Mouse (Mus musculus) layer of hippocampus, postnatal 36 days (tissue): ENCODE measurements around the gene Dda1. TPM values are rescaled to one million over a fixed set of nuclear protein-coding genes. Genes with fewer than 3 reads are reported as not detected.

Source experiments
- total RNA-seq, 2 experiments: library from RNA; stranded (reverse); gene quantifications; 2 replicates each; pipeline ENCODE4 v1.2.3; 2021

The Dda1 gene
- total RNA-seq, 2 experiments from 2014 or later, result 87.6 to 93.5 TPM

Other genes starting within 250 kb of the Dda1 start
- 10 to 100 TPM; 32.9 to 36.4 TPM for gene Myo9b, start 196.5 kb upstream of the Dda1 start, total RNA-seq
- gene Haus8, start 196.3 kb upstream of the Dda1 start, total RNA-seq, result 1 to 10 TPM; 7.8 to 9.9 TPM
- 100 to 1,000 TPM; 105 to 108 TPM for gene Use1, start 102.4 kb upstream of the Dda1 start, total RNA-seq
- 10 to 100 TPM; 12.1 to 14.1 TPM for gene Ocel1, start 97.9 kb upstream of the Dda1 start, total RNA-seq
- 10 to 100 TPM; 42.6 to 47.1 TPM for gene Nr2f6, start 87.2 kb upstream of the Dda1 start, total RNA-seq
- 1 to 10 TPM; 3.6 to 5.1 TPM for gene Ushbp1, start 73.4 kb upstream of the Dda1 start, total RNA-seq
- 10 to 100 TPM; 92.1 to 93.4 TPM for gene Babam1, start 72.3 kb upstream of the Dda1 start, total RNA-seq
- under 1 TPM; 0.27 to 0.46 TPM for gene Ankle1, start 63.2 kb upstream of the Dda1 start, total RNA-seq
- 100 to 1,000 TPM; 274 to 278 TPM for gene Abhd8, start 5.5 kb upstream of the Dda1 start, total RNA-seq
- 10 to 100 TPM; 49.6 to 52.1 TPM for gene Mrpl34, start 4.2 kb upstream of the Dda1 start, total RNA-seq
- 10 to 100 TPM; 54.3 to 55.1 TPM for gene Ano8, start 16.8 kb downstream of the Dda1 start, total RNA-seq
- 10 to 100 TPM; 31.7 to 33.3 TPM for gene Gtpbp3, start 18.9 kb downstream of the Dda1 start, total RNA-seq
- 1 to 10 TPM; 6.3 to 6.7 TPM for gene Plvap, start 42.6 kb downstream of the Dda1 start, total RNA-seq
- not detected for gene Ccdc194, start 56.5 kb downstream of the Dda1 start, total RNA-seq
- gene Bst2, start 68.3 kb downstream of the Dda1 start, total RNA-seq, result 1 to 10 TPM; 3.0 to 5.8 TPM
- gene Mvb12a, start 73.7 kb downstream of the Dda1 start, total RNA-seq, result 10 to 100 TPM; 30.1 to 34.7 TPM
- gene Tmem221, start 89.7 kb downstream of the Dda1 start, total RNA-seq, result not detected
- gene Nxnl1, start 97.4 kb downstream of the Dda1 start, total RNA-seq, result not detected
- 100 to 1,000 TPM; 109 to 123 TPM for gene Slc27a1, start 99.7 kb downstream of the Dda1 start, total RNA-seq
- gene Pgls, start 123.0 kb downstream of the Dda1 start, total RNA-seq, result 10 to 100 TPM; 31.0 to 35.8 TPM
- 1 to 10 TPM; 3.7 to 4.5 TPM for gene Fam129c, start 128.4 kb downstream of the Dda1 start, total RNA-seq
- 10 to 100 TPM; 52.3 to 55.6 TPM for gene Colgalt1, start 141.8 kb downstream of the Dda1 start, total RNA-seq
- gene Unc13a, start 202.6 kb downstream of the Dda1 start, total RNA-seq, result 100 to 1,000 TPM; 268 to 288 TPM
- gene Jak3, start 207.1 kb downstream of the Dda1 start, total RNA-seq, result 1 to 10 TPM; 5.2 TPM
- gene Insl3, start 220.0 kb downstream of the Dda1 start, total RNA-seq, result 1 to 10 TPM in 1 of 2 experiments, not detected in 1; 3.6 TPM
- gene B3gnt3, start 232.6 kb downstream of the Dda1 start, total RNA-seq, result under 1 TPM; 0.40 to 0.91 TPM